Mouse (Mus musculus) MEL (cell line): ENCODE measurements around the gene Tmem95.

Experiments
- CHD2 ChIP-seq: IDR thresholded peaks from 2 replicates; pipeline ENCODE4 v1.6.1; 2011; ENCODE audit warnings: low read length, improper control_type of control experiment
- CTCF ChIP-seq, 3 experiments: IDR thresholded peaks in 2 of 3; conservative IDR thresholded peaks in 1 of 3; 2 replicates each; pipeline ENCODE4 v1.5.1; 2011 to 2012; ENCODE audit warnings: low read length in 3 of 3, low read depth in 2 of 3, mild to moderate bottlenecking in 2 of 3, improper control_type of control experiment in 1 of 3, inconsistent platforms in 1 of 3, mixed read lengths in 1 of 3, moderate library complexity in 1 of 3; ENCODE audit not compliant: control insufficient read depth in 1 of 3, insufficient read depth in 1 of 3, poor library complexity in 1 of 3, severe bottlenecking in 1 of 3
- GATA1 ChIP-seq: IDR thresholded peaks from 2 replicates; pipeline ENCODE4 v1.6.1; 2011; ENCODE audit warnings: low read depth, low read length, improper control_type of control experiment
- JUND ChIP-seq: IDR thresholded peaks from 2 replicates; pipeline ENCODE4 v1.6.1; 2011; ENCODE audit warnings: low read depth, mild to moderate bottlenecking, improper control_type of control experiment, low read length
- MEF2A ChIP-seq: IDR thresholded peaks from 2 replicates; pipeline ENCODE4 v1.6.1; 2014; ENCODE audit warnings: low read depth, mild to moderate bottlenecking, inconsistent platforms, low read length, improper control_type of control experiment; ENCODE audit not compliant: poor library complexity, insufficient replicate concordance, severe bottlenecking; ENCODE audit errors: extremely low read depth
- MXI1 ChIP-seq: IDR thresholded peaks from 2 replicates; pipeline ENCODE4 v1.6.1; 2011; ENCODE audit warnings: mild to moderate bottlenecking, low read depth, low read length, improper control_type of control experiment
- POLR2A ChIP-seq, 2 experiments: IDR thresholded peaks; 2 replicates each; pipeline ENCODE4 v1.6.1; 2011 to 2012; ENCODE audit warnings: low read length in 2 of 2, mild to moderate bottlenecking in 2 of 2, control low read depth in 1 of 2, improper control_type of control experiment in 1 of 2, low read depth in 1 of 2, moderate library complexity in 1 of 2; ENCODE audit not compliant: control insufficient read depth in 1 of 2, insufficient read depth in 1 of 2, poor library complexity in 1 of 2
- RCOR1 ChIP-seq: IDR thresholded peaks from 2 replicates; pipeline ENCODE4 v1.6.1; 2012; ENCODE audit warnings: low read depth, mild to moderate bottlenecking, inconsistent platforms, low read length, improper control_type of control experiment
- TBP ChIP-seq: IDR thresholded peaks from 2 replicates; pipeline ENCODE4 v1.8.0; 2011; ENCODE audit warnings: low read depth, low read length, improper control_type of control experiment
- UBTF ChIP-seq: IDR thresholded peaks from 2 replicates; pipeline ENCODE4 v1.6.1; 2012; ENCODE audit warnings: low read depth, mild to moderate bottlenecking, inconsistent platforms, low read length, improper control_type of control experiment, moderate library complexity, borderline replicate concordance; ENCODE audit not compliant: insufficient read depth

- no peak for TF ChIP-seq TBP
- no peak for TF ChIP-seq UBTF
- TF ChIP-seq CTCF (IDR thresholded peaks at IDR 0.05 in 2 of 3, conservative IDR thresholded peaks at IDR 0.05 in 1 of 3; ENCODE audit: control insufficient read depth in 1 of 3, insufficient read depth in 1 of 3, low read depth in 2 of 3, low read length in 3 of 3, poor library complexity in 1 of 3, severe bottlenecking in 1 of 3): no peak
- no peak for TF ChIP-seq MXI1
- TF ChIP-seq GATA1: no peak
- no peak for TF ChIP-seq CHD2
- TF ChIP-seq POLR2A (IDR thresholded peaks at IDR 0.05; ENCODE audit: control insufficient read depth in 1 of 2, insufficient read depth in 1 of 2, low read depth in 1 of 2, low read length in 2 of 2, poor library complexity in 1 of 2): no peak; a peak in 1 of 4 replicates
- no peak for TF ChIP-seq JUND
- no peak for TF ChIP-seq RCOR1
- TF ChIP-seq MEF2A: no peak
These were observed 37.2 kb upstream of the Tmem95 start for GRCm38 (mm10) chr11:69914917-69915430.
